Mouse (Mus musculus): Measurements from ENCODE around the gene Pcsk6. TPM values are rescaled to one million over a fixed set of nuclear protein-coding genes. Genes with fewer than 3 reads are reported as not detected.

The Pcsk6 gene
- total RNA-seq, 2 experiments from 2014 or later: 19.6 to 20.5 TPM

Other genes with a start within 250 kb of the Pcsk6 start
- 10 to 100 TPM; 18.2 to 27.3 TPM for gene Tarsl2, start 216.8 kb upstream of the Pcsk6 start, total RNA-seq (2021)
- gene Tm2d3, start 170.6 kb upstream of the Pcsk6 start, total RNA-seq (2021): 10 to 100 TPM; 59.4 to 60.7 TPM
- not detected for gene Gm45213, start 181.9 kb downstream of the Pcsk6 start, total RNA-seq (2021)
- gene Snrpa1, start 197.3 kb downstream of the Pcsk6 start, total RNA-seq (2021): 10 to 100 TPM; 30.8 to 38.2 TPM
- 100 to 1,000 TPM; 110 to 117 TPM for gene Selenos, start 217.9 kb downstream of the Pcsk6 start, total RNA-seq (2021)
- 10 to 100 TPM; 15.0 to 18.5 TPM for gene Chsy1, start 247.8 kb downstream of the Pcsk6 start, total RNA-seq (2021)